Mouse (Mus musculus) layer of hippocampus, postnatal 10 days (tissue): ENCODE measurements around the gene Tubb2b. TPM values are rescaled to one million over a fixed set of nuclear protein-coding genes. Genes with fewer than 3 reads are reported as not detected.

Source experiments
- total RNA-seq, 2 experiments: library from RNA; stranded (reverse); gene quantifications; 2 replicates each; pipeline ENCODE4 v1.2.3; 2021

Tubb2b gene
- total RNA-seq, 2 experiments from 2014 or later: 1,434 to 1,803 TPM

Other genes with a start within 250 kb of the Tubb2b start
- under 1 TPM in 1 of 2 experiments, not detected in 1; 0.85 TPM for gene Serpinb6c, start 224.8 kb downstream of the Tubb2b start, total RNA-seq
- gene Nqo2, start 165.8 kb downstream of the Tubb2b start, total RNA-seq: 1 to 10 TPM; 6.4 to 7.4 TPM
- 10 to 100 TPM in 1 of 2 experiments, 1 to 10 TPM in 1; 7.8 to 10.1 TPM for gene Ripk1, start 128.1 kb downstream of the Tubb2b start, total RNA-seq
- gene Serpinb6a, start 127.7 kb downstream of the Tubb2b start, total RNA-seq: 10 to 100 TPM; 49.6 to 52.9 TPM
- gene Bphl, start 92.9 kb downstream of the Tubb2b start, total RNA-seq: 10 to 100 TPM; 34.6 to 35.9 TPM
- gene Tubb2a, start 52.5 kb downstream of the Tubb2b start, total RNA-seq: 1,000 to 10,000 TPM; 2,376 to 2,620 TPM
- gene Psmg4, start 32.5 kb upstream of the Tubb2b start, total RNA-seq: 10 to 100 TPM; 28.9 to 34.7 TPM
- 10 to 100 TPM; 51.4 to 51.8 TPM for gene Slc22a23, start 214.7 kb upstream of the Tubb2b start, total RNA-seq